Mouse (Mus musculus) heart, postnatal 0 days (tissue): ENCODE measurements around the gene Lamp1. TPM values are rescaled to one million over a fixed set of nuclear protein-coding genes. Genes with fewer than 3 reads are reported as not detected.
A peak's percentile ranks its signal among the peaks of the same experiment; 100 is the strongest.

Experiments
- ATAC-seq: fragments of 200-750 bp; cut with Nextera tagmentation; 2 replicates; pipeline ENCODE4 v1.8.0; 2017; ENCODE audit warnings: low read depth, moderate number of reproducible peaks, moderate library complexity; ENCODE audit not compliant: insufficient read depth
- DNase-seq: peaks from one replicate; pipeline ENCODE4 v3.0.0-alpha.2; 2016; ENCODE audit warnings: low spot score
- H3K27ac ChIP-seq: fragments of 300-500 bp; sonication (generic); 2 replicates; pipeline ENCODE4 v1.5.1; 2014; ENCODE audit warnings: low read depth, mild to moderate bottlenecking
- H3K27me3 ChIP-seq: fragments of 300-500 bp; sonication (generic); 2 replicates; pipeline ENCODE4 v1.6.1; 2014; ENCODE audit warnings: low read length, mixed read lengths; ENCODE audit not compliant: control insufficient read depth, insufficient read depth
- H3K36me3 ChIP-seq: fragments of 300-500 bp; sonication (generic); replicated peaks from 2 replicates; pipeline ENCODE4 v1.6.1; 2014; ENCODE audit warnings: low read length, mixed read lengths; ENCODE audit not compliant: control insufficient read depth, insufficient read depth
- H3K4me1 ChIP-seq: fragments of 300-500 bp; sonication (generic); 2 replicates; pipeline ENCODE4 v1.6.1; 2014; ENCODE audit warnings: antibody characterized with exemption; ENCODE audit not compliant: control insufficient read depth, insufficient read depth
- H3K4me2 ChIP-seq: fragments of 300-500 bp; sonication (generic); 2 replicates; pipeline ENCODE4 v1.6.1; 2014; ENCODE audit warnings: low read depth, mild to moderate bottlenecking, low read length, moderate library complexity
- H3K4me3 ChIP-seq: fragments of 300-500 bp; sonication (generic); 2 replicates; pipeline ENCODE4 v1.5.1; 2014; ENCODE audit warnings: low read depth, low read length
- H3K9ac ChIP-seq: fragments of 300-500 bp; sonication (generic); replicated peaks from 2 replicates; pipeline ENCODE4 v1.6.1; 2014; ENCODE audit warnings: low read depth, low read length, mixed read lengths
- H3K9me3 ChIP-seq: fragments of 300-500 bp; sonication (generic); replicated peaks from 2 replicates; pipeline ENCODE4 v1.6.1; 2016; ENCODE audit warnings: low read length; ENCODE audit not compliant: control insufficient read depth
- CTCF ChIP-seq: IDR thresholded peaks from 2 replicates; pipeline ENCODE4 v1.5.1; 2016; ENCODE audit warnings: antibody characterized with exemption, control low read depth, low read depth
- EP300 ChIP-seq: IDR thresholded peaks from 2 replicates; pipeline ENCODE4 v1.6.1; 2016; ENCODE audit warnings: antibody characterized with exemption, low read depth
- WGBS: fragments of 180-500 bp; shearing (Covaris S2); extraction: QIAGEN DNeasy Blood & Tissue Kit; methylation state at CpG from one replicate; pipeline ENCODE4 v1.1.7; 2014; 5-methylcytosine and 5-hydroxymethylcytosine counted together
- polyA plus RNA-seq: library from polyadenylated mRNA; unstranded; fragments of >200 nt; fragmentation: Nextera tagmentation; extraction: Ambion mirVana; gene quantifications from 2 replicates; pipeline ENCODE4 v1.2.1, GENCODE M21; 2015
- total RNA-seq: library from RNA; depleted of rRNA; stranded (reverse); fragments of >200 nt; gene quantifications from 2 replicates; pipeline ENCODE4 v1.2.3, GENCODE M21; 2014; ENCODE audit warnings: low replicate concordance; rRNA removed

Lamp1 gene
- total RNA-seq = 317 and 327 TPM in 2 replicates
- polyA plus RNA-seq = 266 and 267 TPM in 2 replicates

- Histone ChIP-seq H3K4me3 (peak within 1 kb of the TSS; percentile 99), H3K4me2 (peak within 1 kb of the TSS; percentile 93), H3K9me3 (no peaks in the 10 kb centered on the region), H3K36me3 (peaks cover 6% of the 10 kb centered on the region), H3K4me1 (peaks cover 21% of the 10 kb centered on the region), H3K9ac (peak within 1 kb of the TSS; percentile 100), H3K27me3 (no peaks in the 10 kb centered on the region), H3K27ac (peak within 1 kb of the TSS; percentile 90)
- peak; percentile 99 for TF ChIP-seq EP300
- TF ChIP-seq CTCF = no peak
- WGBS = 3% methylated on average over 25 of the region's 50 CpGs
- DNase-seq (peak; percentile 96), ATAC-seq (peak; percentile 96)
These were observed at the start of gene Lamp1 for GRCm38 (mm10) chr8:13158718-13159376. Lamp1 (plus strand) TSS chr8:13159161.

GRCm38 (mm10) chr8:13109416-13109960 is 49.5 kb upstream of the Lamp1 start:
- H3K4me1 ChIP-seq = peaks cover 17% of the 10 kb centered on the region
- TF ChIP-seq EP300 = no peak
- no peak for TF ChIP-seq CTCF
- no peaks in the 10 kb centered on the region for H3K9me3 ChIP-seq
- 25% methylated on average over 1 of the region's 1 CpGs for WGBS
- DNase-seq (no peak), ATAC-seq (no peak)
- H3K27ac ChIP-seq = no peak overlapping the region
- no peaks in the 10 kb centered on the region for H3K36me3 ChIP-seq
- H3K9ac ChIP-seq = no peak overlapping the region; the same call in 1 of the 2 replicates
- H3K4me3 ChIP-seq = no peak overlapping the region
- no peak overlapping the region for H3K4me2 ChIP-seq
- no peaks in the 10 kb centered on the region for H3K27me3 ChIP-seq

GRCm38 (mm10) chr8:13111917-13112316 is 47.0 kb upstream of the Lamp1 start:
- Histone ChIP-seq H3K27ac (no peak overlapping the region), H3K27me3 (no peaks in the 10 kb centered on the region), H3K36me3 (peaks cover 7% of the 10 kb centered on the region; the same call in 1 of the 2 replicates), H3K4me3 (no peak overlapping the region), H3K4me2 (no peak overlapping the region), H3K4me1 (peaks cover 12% of the 10 kb centered on the region; the same call in 1 of the 2 replicates), H3K9me3 (no peaks in the 10 kb centered on the region), H3K9ac (no peak overlapping the region)
- 56% methylated on average over 11 of the region's 11 CpGs for WGBS
- DNase-seq (no peak), ATAC-seq (peak; percentile 50; the same call in 1 of the 2 replicates)
- TF ChIP-seq CTCF (no peak), EP300 (no peak)

- no peak overlapping the region for H3K4me3 ChIP-seq
- H3K27ac ChIP-seq = no peak overlapping the region
- H3K27me3 ChIP-seq = no peaks in the 10 kb centered on the region
- peaks cover 7% of the 10 kb centered on the region for H3K36me3 ChIP-seq
- TF ChIP-seq CTCF (no peak), EP300 (no peak)
- H3K4me2 ChIP-seq = no peak overlapping the region
- H3K9me3 ChIP-seq = no peaks in the 10 kb centered on the region
- DNase-seq = no peak
- ATAC-seq = no peak
- H3K9ac ChIP-seq = no peak overlapping the region
- 90% methylated on average over 4 of the region's 4 CpGs for WGBS
- peaks cover 9% of the 10 kb centered on the region; the same call in 1 of the 2 replicates for H3K4me1 ChIP-seq
These were observed 45.7 kb upstream of the Lamp1 start for GRCm38 (mm10) chr8:13113232-13113631.

GRCm38 (mm10) chr8:13117096-13117495 is 41.9 kb upstream of the Lamp1 start:
- Histone ChIP-seq H3K9me3 (no peaks in the 10 kb centered on the region), H3K4me3 (no peak overlapping the region), H3K4me1 (no peaks in the 10 kb centered on the region; the same call in 1 of the 2 replicates), H3K27me3 (no peaks in the 10 kb centered on the region), H3K36me3 (peaks cover 27% of the 10 kb centered on the region), H3K4me2 (no peak overlapping the region), H3K27ac (no peak overlapping the region), H3K9ac (no peak overlapping the region)
- ATAC-seq (no peak), DNase-seq (no peak)
- no peak for TF ChIP-seq EP300
- TF ChIP-seq CTCF = no peak
- WGBS = 95% methylated on average over 2 of the region's 2 CpGs
